Comparison of ENCODE assay signal across 14 mouse cellular contexts in the genomic region with DNA sequence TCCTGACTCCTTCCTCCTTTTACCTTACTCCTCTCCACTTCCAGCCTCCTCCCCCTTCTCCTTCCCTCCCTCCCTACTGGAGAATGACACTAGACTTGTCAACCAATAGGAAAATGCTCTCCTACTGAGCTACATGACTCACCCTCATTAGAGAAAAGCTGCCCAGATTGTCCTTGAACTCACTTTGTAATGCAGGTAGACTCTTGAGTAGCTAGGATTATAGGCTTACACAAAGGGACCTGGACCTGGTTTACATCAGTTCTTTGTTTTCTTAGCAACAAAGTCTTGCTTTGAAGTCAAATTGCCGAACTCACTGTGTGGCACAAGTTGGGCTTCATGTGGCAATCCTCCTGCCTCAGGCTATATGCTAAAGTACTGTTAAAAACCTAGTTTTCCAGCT.
"Had no signal": no experiment of that assay in that cellular context is flagged by ENCODE, and none has a peak within 500 bp of the region (broad histone marks: within the 10 kb centered on the region; RNA-seq: fewer than 3 reads in every experiment).

No protein-coding gene starts in this region.

- H3K9me3 ChIP-seq: liver, embryonic 13.5 days; neural tube, embryonic 13.5 days had no signal

- H3K4me1 ChIP-seq: neural tube, embryonic 13.5 days had no signal

- H3K4me2 ChIP-seq: liver, embryonic 13.5 days; midbrain, embryonic 11.5 days; neural tube, embryonic 13.5 days had no signal

- ATAC-seq: midbrain, embryonic 16.5 days had no signal

- DNase-seq: kidney, adult 9 months; kidney, postnatal 14 days; layer of hippocampus, adult 9-11 months; liver, embryonic 13.5 days; lung, adult 2 months; lung, postnatal 14 days; lung, postnatal 4 days; thymus, adult 18-20 months; thymus, postnatal 36 days had no signal

- H3K27me3 ChIP-seq: liver, embryonic 13.5 days had no signal

- H3K4me3 ChIP-seq: layer of hippocampus, adult 2 months; liver, embryonic 13.5 days; myocyte; neural tube, embryonic 13.5 days had no signal

- H3K27ac ChIP-seq: layer of hippocampus, adult 2 months; liver, embryonic 13.5 days; neural tube, embryonic 13.5 days had no signal

- H3K36me3 ChIP-seq: liver, embryonic 13.5 days; neural tube, embryonic 13.5 days had no signal

- H3K9ac ChIP-seq: liver, embryonic 13.5 days; neural tube, embryonic 13.5 days had no signal
